Mouse (Mus musculus) liver, adult 2 months (tissue): ENCODE results near the gene Neurog3. TPM values are rescaled to one million over a fixed set of nuclear protein-coding genes. Genes with fewer than 3 reads are reported as not detected.

Experiments
- DNase-seq: peaks from one replicate; pipeline ENCODE4 v3.0.0-alpha.2; 2011; ENCODE audit warnings: low read depth, low spot score; ENCODE audit errors: extremely low read depth
- H3K27ac ChIP-seq: fragments of 200-500 bp; replicated peaks from 2 replicates; pipeline ENCODE4 v1.5.1; 2012; ENCODE audit warnings: low read depth, mild to moderate bottlenecking, control low read depth, inconsistent platforms, low read length; ENCODE audit not compliant: insufficient read depth
- H3K27me3 ChIP-seq: fragments of 200-500 bp; 2 replicates; pipeline ENCODE4 v1.6.1; 2012; ENCODE audit warnings: mild to moderate bottlenecking, moderate library complexity, low read length, inconsistent platforms; ENCODE audit not compliant: control insufficient read depth, insufficient read depth
- H3K36me3 ChIP-seq: fragments of 200-500 bp; 2 replicates; pipeline ENCODE4 v1.6.1; 2012; ENCODE audit warnings: low read length, inconsistent platforms; ENCODE audit not compliant: control insufficient read depth, insufficient read depth
- H3K4me1 ChIP-seq: fragments of 200-500 bp; 2 replicates; pipeline ENCODE4 v1.6.1; 2011; ENCODE audit warnings: low read length; ENCODE audit not compliant: control insufficient read depth, insufficient read depth
- H3K4me3 ChIP-seq: fragments of 200-500 bp; 2 replicates; pipeline ENCODE4 v1.5.1; 2011; ENCODE audit warnings: low read depth, mild to moderate bottlenecking, control low read depth, low read length, moderate library complexity; ENCODE audit not compliant: insufficient read depth
- H3K79me2 ChIP-seq: fragments of 200-500 bp; 2 replicates; pipeline ENCODE4 v1.6.1; 2012; ENCODE audit warnings: inconsistent platforms, mild to moderate bottlenecking, low read length, moderate library complexity; ENCODE audit not compliant: control insufficient read depth, insufficient read depth
- H3K9ac ChIP-seq: fragments of 200-500 bp; 2 replicates; pipeline ENCODE4 v1.6.1; 2012; ENCODE audit warnings: low read depth, mild to moderate bottlenecking, control low read depth, inconsistent platforms, low read length
- CTCF ChIP-seq: fragments of 200-500 bp; IDR thresholded peaks from 2 replicates; pipeline ENCODE4 v1.5.1; 2011; ENCODE audit warnings: low read depth, low read length, control low read depth
- POLR2A ChIP-seq: fragments of 200-500 bp; IDR thresholded peaks from 2 replicates; pipeline ENCODE4 v1.6.1; 2011; ENCODE audit warnings: low read length, control low read depth; ENCODE audit not compliant: insufficient read depth; ENCODE audit errors: extremely low read depth
- WGBS: fragments of 180-500 bp; shearing (Covaris S2); methylation state at CpG from one replicate; pipeline ENCODE4 v1.1.7; 2018; 5-methylcytosine and 5-hydroxymethylcytosine counted together
- polyA plus RNA-seq: library from polyadenylated mRNA; depleted of rRNA; stranded (reverse); fragments of >200 nt; gene quantifications from 2 replicates; pipeline ENCODE4 v1.2.3, GENCODE M21; 2012; rRNA removed
- total RNA-seq: library from RNA; depleted of rRNA; stranded (reverse); fragments of >200 nt; gene quantifications from 2 replicates; pipeline ENCODE4 v1.2.3, GENCODE M21; 2014; rRNA removed

The Neurog3 gene
- total and polyA plus RNA-seq, 2 experiments: not detected

GRCm38 (mm10) chr10:62174533-62175313 is 41.8 kb downstream of the Neurog3 start:
- H3K4me3 ChIP-seq: no peak overlapping the region
- no peaks in the 10 kb centered on the region for H3K36me3 ChIP-seq
- 68% methylated on average over 15 of the region's 15 CpGs for WGBS
- no peak for DNase-seq
- H3K27me3 ChIP-seq: no peaks in the 10 kb centered on the region; the same call in 1 of the 2 replicates
- no peaks in the 10 kb centered on the region for H3K4me1 ChIP-seq
- no peak overlapping the region for H3K27ac ChIP-seq
- H3K9ac ChIP-seq: no peak overlapping the region
- TF ChIP-seq CTCF (no peak), POLR2A (no peak)
- no peaks in the 10 kb centered on the region for H3K79me2 ChIP-seq

- 88% methylated on average over 3 of the region's 3 CpGs for WGBS
- Histone ChIP-seq H3K4me3 (no peak overlapping the region), H3K36me3 (no peaks in the 10 kb centered on the region), H3K4me1 (no peaks in the 10 kb centered on the region), H3K27ac (no peak overlapping the region), H3K9ac (no peak overlapping the region), H3K27me3 (0 out of 2 replicates have a peak, but pooled peaks cover 3% of the 10 kb centered on the region), H3K79me2 (no peaks in the 10 kb centered on the region)
- TF ChIP-seq POLR2A (no peak), CTCF (no peak)
- no peak for DNase-seq
These were observed 47.1 kb downstream of the Neurog3 start for GRCm38 (mm10) chr10:62179944-62180343.

GRCm38 (mm10) chr10:62181701-62182100 is 48.8 kb downstream of the Neurog3 start:
- H3K27me3 ChIP-seq: 0 out of 2 replicates have a peak, but pooled peaks cover 3% of the 10 kb centered on the region
- no peaks in the 10 kb centered on the region for H3K79me2 ChIP-seq
- no peak overlapping the region for H3K27ac ChIP-seq
- TF ChIP-seq CTCF (no peak), POLR2A (no peak)
- H3K4me3 ChIP-seq: no peak overlapping the region
- H3K36me3 ChIP-seq: no peaks in the 10 kb centered on the region
- no peak for DNase-seq
- WGBS: 57% methylated on average over 3 of the region's 3 CpGs
- H3K9ac ChIP-seq: no peak overlapping the region
- H3K4me1 ChIP-seq: no peaks in the 10 kb centered on the region

GRCm38 (mm10) chr10:62182471-62183014 is 49.7 kb downstream of the Neurog3 start:
- 73% methylated on average over 6 of the region's 6 CpGs for WGBS
- no peak overlapping the region for H3K4me3 ChIP-seq
- H3K36me3 ChIP-seq: no peaks in the 10 kb centered on the region
- no peak for DNase-seq
- H3K4me1 ChIP-seq: no peaks in the 10 kb centered on the region
- TF ChIP-seq CTCF (no peak), POLR2A (no peak)
- 0 out of 2 replicates have a peak, but pooled peaks cover 3% of the 10 kb centered on the region for H3K27me3 ChIP-seq
- no peak overlapping the region for H3K9ac ChIP-seq
- no peak overlapping the region for H3K27ac ChIP-seq
- H3K79me2 ChIP-seq: no peaks in the 10 kb centered on the region

GRCm38 (mm10) chr10:62183053-62183452 is 50.2 kb downstream of the Neurog3 start:
- H3K4me3 ChIP-seq: no peak overlapping the region
- H3K36me3 ChIP-seq: no peaks in the 10 kb centered on the region
- H3K4me1 ChIP-seq: no peaks in the 10 kb centered on the region
- DNase-seq: peak; percentile 80
- no peak for TF ChIP-seq POLR2A
- peak; percentile 100 for TF ChIP-seq CTCF
- no peak overlapping the region for H3K9ac ChIP-seq
- no peaks in the 10 kb centered on the region for H3K79me2 ChIP-seq
- WGBS: 3% methylated on average over 10 of the region's 10 CpGs
- 0 out of 2 replicates have a peak, but pooled peaks cover 3% of the 10 kb centered on the region for H3K27me3 ChIP-seq
- H3K27ac ChIP-seq: no peak overlapping the region

Other genes starting within 250 kb of the Neurog3 start
- gene Col13a1, start 154.0 kb upstream of the Neurog3 start, total RNA-seq: 1.9 and 3.1 TPM in 2 replicates
- gene Col13a1, start 154.0 kb upstream of the Neurog3 start, polyA plus RNA-seq: 0.73 and 1.2 TPM in 2 replicates
- 2.1 and 3.6 TPM in 2 replicates for gene Fam241b, start 10.8 kb downstream of the Neurog3 start, total RNA-seq
- 3.2 and 3.9 TPM in 2 replicates for gene Fam241b, start 10.8 kb downstream of the Neurog3 start, polyA plus RNA-seq
- 4.1 and 7.3 TPM in 2 replicates for gene Tspan15, start 98.2 kb downstream of the Neurog3 start, total RNA-seq
- gene Tspan15, start 98.2 kb downstream of the Neurog3 start, polyA plus RNA-seq: 4.8 and 8.6 TPM in 2 replicates
- gene Tacr2, start 119.3 kb downstream of the Neurog3 start, total RNA-seq: not detected in 2 replicates
- not detected in 2 replicates for gene Tacr2, start 119.3 kb downstream of the Neurog3 start, polyA plus RNA-seq
- 1.6 and 1.7 TPM in 2 replicates for gene Hk1, start 246.8 kb downstream of the Neurog3 start, total RNA-seq
- gene Hk1, start 246.8 kb downstream of the Neurog3 start, polyA plus RNA-seq: 1.4 TPM in 2 replicates